Mouse (Mus musculus) stomach, postnatal 0 days (tissue): Measurements from ENCODE around the gene Scml4. TPM values are rescaled to one million over a fixed set of nuclear protein-coding genes. Genes with fewer than 3 reads are reported as not detected.

Experiments
- ATAC-seq: fragments of 200-750 bp; cut with Nextera tagmentation; 2 replicates; pipeline ENCODE4 v1.8.0; 2017; ENCODE audit not compliant: low FRiP score, low TSS enrichment
- DNase-seq: peaks from one replicate; pipeline ENCODE4 v3.0.0-alpha.2; 2016; ENCODE audit warnings: low spot score
- H3K27ac ChIP-seq: fragments of 300-500 bp; sonication (generic); replicated peaks from 2 replicates; pipeline ENCODE4 v1.5.1; 2014; ENCODE audit warnings: mild to moderate bottlenecking, control low read depth
- H3K27me3 ChIP-seq: fragments of 300-500 bp; sonication (generic); 2 replicates; pipeline ENCODE4 v1.6.1; 2014; ENCODE audit warnings: low read length; ENCODE audit not compliant: control insufficient read depth, insufficient read depth
- H3K36me3 ChIP-seq: fragments of 300-500 bp; sonication (generic); 2 replicates; pipeline ENCODE4 v1.6.1; 2014; ENCODE audit warnings: low read length, mixed read lengths; ENCODE audit not compliant: control insufficient read depth, insufficient read depth
- H3K4me1 ChIP-seq: fragments of 300-500 bp; sonication (generic); replicated peaks from 2 replicates; pipeline ENCODE4 v1.6.1; 2014; ENCODE audit warnings: antibody characterized with exemption; ENCODE audit not compliant: control insufficient read depth, insufficient read depth
- H3K4me2 ChIP-seq: fragments of 300-500 bp; sonication (generic); replicated peaks from 2 replicates; pipeline ENCODE4 v1.6.1; 2014; ENCODE audit warnings: low read depth, mild to moderate bottlenecking, control low read depth, moderate library complexity
- H3K4me3 ChIP-seq: fragments of 300-500 bp; sonication (generic); 2 replicates; pipeline ENCODE4 v1.5.1; 2014; ENCODE audit warnings: low read depth, low read length, control low read depth
- H3K9ac ChIP-seq: fragments of 300-500 bp; sonication (generic); 2 replicates; pipeline ENCODE4 v1.6.1; 2014; ENCODE audit warnings: mild to moderate bottlenecking, low read length, control low read depth, mixed read lengths
- H3K9me3 ChIP-seq: fragments of 300-500 bp; sonication (generic); 2 replicates; pipeline ENCODE4 v1.6.1; 2016; ENCODE audit warnings: low read length; ENCODE audit not compliant: control insufficient read depth
- CTCF ChIP-seq: IDR thresholded peaks from 2 replicates; pipeline ENCODE4 v1.5.1; 2016; ENCODE audit warnings: antibody characterized with exemption, low read depth, mild to moderate bottlenecking, moderate library complexity
- EP300 ChIP-seq: optimal IDR thresholded peaks from 2 replicates; pipeline ENCODE3; 2016; ENCODE audit warnings: antibody characterized with exemption
- WGBS: fragments of 180-500 bp; shearing (Covaris S2); extraction: QIAGEN DNeasy Blood & Tissue Kit; methylation state at CpG from one replicate; pipeline ENCODE4 v1.1.7; 2014; 5-methylcytosine and 5-hydroxymethylcytosine counted together
- polyA plus RNA-seq: library from polyadenylated mRNA; unstranded; fragments of >200 nt; fragmentation: Nextera tagmentation; extraction: Ambion mirVana; gene quantifications from 2 replicates; pipeline ENCODE4 v1.2.1, GENCODE M21; 2015

The Scml4 gene
- polyA plus RNA-seq, 1 experiment from 2014 or later = 5.4 TPM

DNA sequence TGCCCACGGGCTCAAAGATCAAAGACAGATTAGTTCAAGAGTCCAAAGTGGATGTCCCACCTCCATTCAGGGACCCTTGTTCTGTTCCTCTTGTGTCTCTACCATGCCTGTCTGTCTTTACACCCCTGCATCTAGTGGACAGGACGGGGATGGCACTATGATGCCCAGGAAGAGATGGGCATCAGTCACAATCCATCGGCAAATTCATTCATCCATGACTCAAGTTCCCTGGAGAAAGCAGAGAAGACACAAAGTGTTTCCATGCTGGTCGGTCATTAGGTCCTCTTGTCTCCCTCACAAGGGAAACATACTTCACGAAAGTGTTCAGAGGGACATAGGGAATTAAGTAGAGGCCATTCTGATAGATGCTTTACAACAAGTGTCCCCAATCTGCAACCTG is 87.2 kb downstream of the Scml4 start:
- no peak overlapping the region for H3K4me3 ChIP-seq
- 92% methylated on average over 5 of the region's 5 CpGs for WGBS
- ATAC-seq (no peak), DNase-seq (no peak)
- no peaks in the 10 kb centered on the region for H3K9me3 ChIP-seq
- no peaks in the 10 kb centered on the region for H3K4me1 ChIP-seq
- no peaks in the 10 kb centered on the region for H3K27me3 ChIP-seq
- H3K4me2 ChIP-seq = no peak overlapping the region
- no peak overlapping the region for H3K9ac ChIP-seq
- no peak for TF ChIP-seq EP300
- TF ChIP-seq CTCF = no peak
- no peak overlapping the region for H3K27ac ChIP-seq
- H3K36me3 ChIP-seq = no peaks in the 10 kb centered on the region

DNA sequence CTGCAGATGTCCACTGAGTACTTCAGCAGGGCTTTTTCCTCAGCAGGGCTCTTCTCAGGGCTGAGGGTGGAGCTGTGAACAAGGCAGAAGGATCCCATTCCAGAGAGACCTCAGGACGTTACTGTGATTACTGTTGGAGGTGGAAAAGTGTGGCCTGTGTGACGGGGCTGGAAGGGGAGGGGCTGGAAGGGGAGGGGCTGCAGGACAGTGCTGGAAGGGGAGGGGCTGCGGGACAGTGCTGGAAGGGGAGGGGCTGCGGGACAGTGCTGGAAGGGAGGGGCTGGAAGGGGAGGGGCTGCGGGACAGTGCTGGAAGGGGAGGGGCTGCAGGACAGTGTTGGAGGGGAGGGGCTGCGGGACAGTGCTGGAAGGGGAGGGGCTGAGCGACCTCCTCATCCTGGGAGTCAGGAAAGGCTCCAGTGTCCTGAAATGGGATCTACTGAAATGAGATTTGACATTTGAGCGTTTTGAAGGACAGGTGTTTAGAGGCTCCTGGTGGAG is 90.1 kb downstream of the Scml4 start:
- ATAC-seq (peak; percentile 46), DNase-seq (peak; percentile 40)
- Histone ChIP-seq H3K9me3 (no peaks in the 10 kb centered on the region), H3K36me3 (no peaks in the 10 kb centered on the region), H3K4me3 (no peak overlapping the region), H3K27me3 (no peaks in the 10 kb centered on the region), H3K4me1 (no peaks in the 10 kb centered on the region), H3K4me2 (peak overlapping the region; percentile 21; the same call in 1 of the 2 replicates), H3K9ac (no peak overlapping the region), H3K27ac (no peak overlapping the region)
- no peak for TF ChIP-seq CTCF
- no peak for TF ChIP-seq EP300
- 0% methylated on average over 6 of the region's 8 CpGs for WGBS

DNA sequence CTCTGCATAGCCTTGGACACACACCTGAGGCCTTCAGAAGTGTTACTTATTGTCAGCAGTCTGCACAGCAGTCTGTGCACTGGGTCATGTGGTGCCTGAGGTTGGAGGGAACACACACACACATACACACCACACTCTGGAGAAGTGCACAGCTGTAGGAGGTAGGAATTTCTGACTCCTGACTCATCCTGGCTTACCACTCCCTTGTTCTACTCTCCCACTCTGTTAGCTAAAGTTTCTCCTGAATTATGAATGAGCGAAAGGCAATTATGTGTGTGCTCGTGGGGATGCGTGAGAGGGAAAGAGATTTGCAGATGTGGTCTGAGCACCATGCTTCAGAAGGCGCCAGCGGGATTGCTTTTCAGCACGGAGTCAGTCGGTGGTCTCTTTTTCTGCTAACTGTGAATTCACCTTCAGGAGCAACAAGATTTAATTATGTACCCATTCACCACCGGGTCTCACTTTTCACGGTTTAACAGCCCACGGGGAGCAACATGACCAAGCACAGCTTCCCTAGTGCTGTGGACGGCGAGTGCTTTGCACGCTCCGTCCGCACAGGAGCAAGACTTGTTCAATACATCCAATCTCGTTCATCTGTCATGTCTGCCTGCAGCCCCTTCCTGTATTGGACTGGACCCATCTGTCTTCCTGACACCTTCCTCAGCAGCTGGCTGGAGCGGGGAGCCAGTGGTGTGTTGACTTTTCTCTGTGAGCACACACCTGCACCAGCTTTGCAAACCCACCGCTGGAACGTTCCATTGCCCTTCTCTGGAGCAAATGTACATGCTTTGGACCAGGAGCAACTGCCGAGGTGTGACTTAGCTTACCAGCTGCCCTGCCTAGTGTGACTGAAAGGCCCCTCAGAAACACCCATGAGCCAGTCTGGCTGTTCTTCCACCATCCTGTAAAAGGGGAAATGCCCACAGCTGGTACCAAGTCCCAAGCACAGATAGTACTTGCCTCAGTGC is 91.2 kb downstream of the Scml4 start:
- no peaks in the 10 kb centered on the region for H3K4me1 ChIP-seq
- no peaks in the 10 kb centered on the region for H3K9me3 ChIP-seq
- no peak overlapping the region for H3K9ac ChIP-seq
- peak; percentile 71 for ATAC-seq
- H3K27me3 ChIP-seq = no peaks in the 10 kb centered on the region
- TF ChIP-seq EP300 (no peak), CTCF (no peak)
- WGBS = 31% methylated on average over 20 of the region's 20 CpGs
- H3K4me3 ChIP-seq = no peak overlapping the region
- DNase-seq = no peak
- H3K36me3 ChIP-seq = no peaks in the 10 kb centered on the region
- H3K27ac ChIP-seq = no peak overlapping the region
- no peak overlapping the region for H3K4me2 ChIP-seq

DNA sequence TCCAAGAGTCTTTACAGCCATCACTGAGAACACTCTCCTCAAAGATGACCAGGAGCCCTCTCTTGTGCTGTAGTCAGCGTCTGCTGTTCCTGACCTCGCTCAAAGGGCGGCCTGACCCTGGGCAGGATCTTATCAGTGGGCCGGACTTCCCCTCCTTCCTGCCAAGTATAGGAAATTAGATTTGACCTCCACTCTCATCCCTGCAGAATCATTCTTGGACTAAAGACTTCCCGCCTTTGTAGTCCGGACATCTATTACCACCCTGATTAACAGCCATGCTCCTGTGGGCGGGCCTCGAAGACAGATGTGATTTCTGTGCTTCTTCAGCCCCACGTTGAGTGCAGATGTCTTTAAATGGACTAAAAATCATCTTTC is 91.9 kb downstream of the Scml4 start:
- no peak overlapping the region for H3K9ac ChIP-seq
- TF ChIP-seq CTCF (no peak), EP300 (no peak)
- H3K9me3 ChIP-seq = no peaks in the 10 kb centered on the region
- no peak overlapping the region for H3K4me2 ChIP-seq
- WGBS = 33% methylated on average over 9 of the region's 9 CpGs
- no peaks in the 10 kb centered on the region for H3K27me3 ChIP-seq
- H3K4me1 ChIP-seq = no peaks in the 10 kb centered on the region
- DNase-seq (no peak), ATAC-seq (no peak)
- no peak overlapping the region for H3K4me3 ChIP-seq
- H3K36me3 ChIP-seq = no peaks in the 10 kb centered on the region
- no peak overlapping the region for H3K27ac ChIP-seq

DNA sequence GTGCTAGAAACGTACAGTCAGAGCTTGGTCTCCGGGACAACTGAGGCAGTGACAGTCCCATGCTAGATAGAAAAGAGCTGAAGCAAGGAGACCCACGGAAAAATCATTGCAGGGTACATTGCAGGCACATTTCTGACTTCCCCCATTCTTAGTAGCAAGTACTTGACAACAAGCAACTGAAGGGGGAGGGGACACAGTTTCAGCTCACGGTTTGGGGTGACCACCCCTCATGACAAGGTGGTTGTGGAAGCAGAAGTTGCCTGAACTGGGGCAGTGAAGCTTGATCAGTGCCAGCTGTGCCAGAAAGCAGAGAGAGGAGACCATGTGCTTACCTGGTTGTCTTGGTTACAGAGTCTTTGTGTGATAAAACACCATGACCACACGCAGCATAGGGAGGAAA is 93.4 kb downstream of the Scml4 start:
- no peak overlapping the region for H3K9ac ChIP-seq
- no peaks in the 10 kb centered on the region for H3K9me3 ChIP-seq
- no peaks in the 10 kb centered on the region for H3K36me3 ChIP-seq
- no peak overlapping the region for H3K4me2 ChIP-seq
- H3K4me3 ChIP-seq = no peak overlapping the region
- DNase-seq (no peak), ATAC-seq (no peak)
- TF ChIP-seq CTCF (no peak), EP300 (no peak)
- no peaks in the 10 kb centered on the region for H3K27me3 ChIP-seq
- H3K27ac ChIP-seq = no peak overlapping the region
- H3K4me1 ChIP-seq = 0 out of 2 replicates have a peak, but pooled peaks cover 2% of the 10 kb centered on the region
- 68% methylated on average over 5 of the region's 5 CpGs for WGBS

DNA sequence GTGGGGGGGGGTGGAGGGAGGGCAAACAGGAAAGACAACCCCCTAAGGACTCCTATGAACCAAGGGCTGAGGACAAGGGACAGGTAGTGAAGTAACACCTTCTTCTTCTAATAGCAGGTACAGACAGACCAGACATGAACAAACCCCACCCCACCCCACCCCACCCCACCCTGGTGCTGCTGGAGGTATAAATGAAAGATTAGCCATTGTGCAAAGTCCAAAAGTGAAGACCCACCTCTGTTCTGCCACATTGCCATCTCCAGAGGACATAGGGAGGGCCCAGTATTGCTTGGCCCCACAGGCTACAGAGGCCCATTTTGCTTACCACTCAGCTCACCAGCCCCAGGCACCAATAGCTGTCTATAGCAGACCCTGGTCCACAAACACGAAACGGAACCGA is 95.0 kb downstream of the Scml4 start:
- Histone ChIP-seq H3K27ac (no peak overlapping the region), H3K9me3 (no peaks in the 10 kb centered on the region), H3K36me3 (no peaks in the 10 kb centered on the region), H3K9ac (no peak overlapping the region), H3K4me1 (0 out of 2 replicates have a peak, but pooled peaks cover 2% of the 10 kb centered on the region), H3K27me3 (no peaks in the 10 kb centered on the region), H3K4me3 (no peak overlapping the region), H3K4me2 (no peak overlapping the region)
- DNase-seq = no peak
- 95% methylated on average over 3 of the region's 3 CpGs for WGBS
- ATAC-seq = no peak
- no peak for TF ChIP-seq EP300
- no peak for TF ChIP-seq CTCF
